Mouse (Mus musculus) limb, embryonic 12.5 days (tissue): ENCODE measurements around the gene Slc35c2. TPM values are rescaled to one million over a fixed set of nuclear protein-coding genes. Genes with fewer than 3 reads are reported as not detected.
A peak's percentile ranks its signal among the peaks of the same experiment; 100 is the strongest.

ENCODE experiments used
- ATAC-seq: fragments of 200-750 bp; cut with Nextera tagmentation; 2 replicates; pipeline ENCODE4 v1.8.0; 2017; ENCODE audit warnings: low read depth, moderate TSS enrichment; ENCODE audit not compliant: insufficient number of reproducible peaks, insufficient read depth, low FRiP score, low TSS enrichment
- H3K27ac ChIP-seq: fragments of 300-500 bp; sonication (generic); 2 replicates; pipeline ENCODE4 v1.5.1; 2016; ENCODE audit warnings: mild to moderate bottlenecking, moderate library complexity
- H3K27me3 ChIP-seq: fragments of 300-500 bp; sonication (generic); 2 replicates; pipeline ENCODE4 v1.6.1; 2016; ENCODE audit warnings: mild to moderate bottlenecking, moderate library complexity
- H3K36me3 ChIP-seq: fragments of 300-500 bp; sonication (generic); 2 replicates; pipeline ENCODE4 v1.6.1; 2016; ENCODE audit warnings: mild to moderate bottlenecking, moderate library complexity
- H3K4me1 ChIP-seq: fragments of 300-500 bp; sonication (generic); replicated peaks from 2 replicates; pipeline ENCODE4 v1.6.1; 2016
- H3K4me2 ChIP-seq: fragments of 300-500 bp; sonication (generic); 2 replicates; pipeline ENCODE4 v1.6.1; 2016; ENCODE audit warnings: mild to moderate bottlenecking, moderate library complexity
- H3K4me3 ChIP-seq: fragments of 300-500 bp; sonication (generic); replicated peaks from 2 replicates; pipeline ENCODE4 v1.5.1; 2016; ENCODE audit warnings: mild to moderate bottlenecking
- H3K9ac ChIP-seq: fragments of 300-500 bp; sonication (generic); replicated peaks from 2 replicates; pipeline ENCODE4 v1.6.1; 2016; ENCODE audit warnings: mild to moderate bottlenecking, moderate library complexity
- H3K9me3 ChIP-seq: fragments of 300-500 bp; sonication (generic); 2 replicates; pipeline ENCODE4 v1.6.1; 2016; ENCODE audit warnings: mild to moderate bottlenecking, moderate library complexity
- WGBS: fragments of 180-500 bp; shearing (Covaris S2); methylation state at CpG from one replicate; pipeline ENCODE4 v1.1.7; 2016; 5-methylcytosine and 5-hydroxymethylcytosine counted together
- polyA plus RNA-seq: library from polyadenylated mRNA; unstranded; fragments of >200 nt; fragmentation: Nextera tagmentation; extraction: Ambion mirVana; gene quantifications from 2 replicates; pipeline ENCODE4 v1.2.1, GENCODE M21; 2016

The Slc35c2 gene
- polyA plus RNA-seq, 1 experiment from 2014 or later = 48.3 TPM

DNA sequence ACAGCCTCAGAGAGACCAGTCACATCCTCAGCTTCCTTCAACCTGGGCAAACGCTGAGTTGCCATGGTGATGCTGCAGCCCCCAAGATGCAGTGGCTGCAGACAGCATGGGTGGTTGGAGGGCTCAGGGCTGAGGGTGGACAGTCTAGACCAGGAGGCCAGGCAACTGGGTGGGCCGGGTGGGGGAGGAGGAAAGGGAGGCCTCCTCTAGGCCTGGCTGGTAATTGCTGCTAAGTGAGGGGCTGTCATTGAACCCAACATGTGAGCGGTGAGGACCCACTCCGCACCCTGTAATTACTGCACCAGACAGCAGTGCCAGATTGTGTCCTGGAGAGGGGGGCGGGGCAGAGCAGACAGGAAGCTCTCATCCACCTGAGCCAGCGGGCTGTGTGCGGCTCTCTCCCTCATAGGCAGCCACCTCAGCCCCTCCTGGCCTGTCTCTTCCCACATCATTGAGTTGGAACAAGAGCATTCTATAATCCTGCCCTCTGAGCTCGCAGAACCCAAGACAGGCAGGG, 12.5 kb downstream of the Slc35c2 start:
- Histone ChIP-seq H3K27me3 (peaks cover 16% of the 10 kb centered on the region), H3K4me1 (peaks cover 36% of the 10 kb centered on the region), H3K4me2 (no peak overlapping the region), H3K27ac (0 out of 2 replicates have a peak overlapping the region, but pooled peaks have one; percentile 8), H3K9ac (no peak overlapping the region), H3K4me3 (no peak overlapping the region), H3K9me3 (no peaks in the 10 kb centered on the region), H3K36me3 (peaks cover 33% of the 10 kb centered on the region)
- WGBS = 31% methylated on average over 8 of the region's 8 CpGs
- 0 out of 2 replicates have a peak, but pooled peaks have one; percentile 38 for ATAC-seq

DNA sequence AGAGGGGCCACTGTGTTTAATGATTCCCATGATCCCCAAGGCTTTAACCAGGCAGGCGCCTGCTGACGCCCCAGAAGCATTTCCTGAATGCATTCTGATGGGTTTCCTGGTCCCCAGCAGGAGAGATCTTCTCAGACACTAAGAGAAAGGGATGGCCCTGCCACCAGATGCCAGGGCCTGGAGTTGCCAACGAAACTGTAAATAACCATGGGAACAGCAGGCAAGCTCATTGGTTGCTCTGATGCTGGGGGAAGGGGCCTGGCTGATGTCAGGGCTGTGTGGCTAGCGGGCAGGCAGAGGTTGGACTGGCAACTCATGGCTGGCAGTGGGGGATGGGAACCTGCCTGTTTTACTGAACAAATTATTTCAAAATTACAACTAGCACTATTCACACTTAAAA, 14.1 kb downstream of the Slc35c2 start:
- peaks cover 24% of the 10 kb centered on the region for H3K27me3 ChIP-seq
- H3K9ac ChIP-seq = no peak overlapping the region
- H3K4me2 ChIP-seq = no peak overlapping the region
- ATAC-seq = no peak
- no peaks in the 10 kb centered on the region for H3K9me3 ChIP-seq
- peaks cover 22% of the 10 kb centered on the region for H3K36me3 ChIP-seq
- H3K4me3 ChIP-seq = no peak overlapping the region
- peaks cover 36% of the 10 kb centered on the region for H3K4me1 ChIP-seq
- 37% methylated on average over 4 of the region's 4 CpGs for WGBS
- no peak overlapping the region for H3K27ac ChIP-seq

DNA sequence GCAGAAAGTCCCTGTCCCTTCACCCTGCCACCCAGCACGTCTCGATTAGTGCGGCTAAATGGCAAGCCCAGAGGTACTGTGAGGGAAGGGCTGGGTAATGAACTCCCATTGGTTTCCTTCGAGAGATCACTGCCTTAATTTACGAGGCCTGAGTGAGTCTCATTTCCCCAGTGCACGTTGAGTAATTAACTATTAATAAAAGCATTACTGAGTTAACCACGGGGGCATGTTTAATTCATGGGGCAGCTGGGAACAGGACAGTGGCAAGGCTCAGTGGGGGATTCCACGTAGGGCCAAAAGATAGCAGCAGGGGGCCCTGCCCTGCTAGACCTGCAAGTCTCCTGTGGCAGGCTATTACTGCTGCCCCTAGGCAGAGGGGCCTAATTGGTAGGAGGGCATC, 16.3 kb downstream of the Slc35c2 start:
- no peaks in the 10 kb centered on the region for H3K36me3 ChIP-seq
- whole genome bisulfite sequencing = 6% methylated on average over 8 of the region's 8 CpGs
- no peak overlapping the region for H3K27ac ChIP-seq
- H3K27me3 ChIP-seq = peaks cover 39% of the 10 kb centered on the region
- peaks cover 39% of the 10 kb centered on the region for H3K4me1 ChIP-seq
- ATAC-seq = no peak
- H3K4me3 ChIP-seq = no peak overlapping the region
- H3K9me3 ChIP-seq = no peaks in the 10 kb centered on the region
- 0 out of 2 replicates have a peak overlapping the region, but pooled peaks have one; percentile 5 for H3K9ac ChIP-seq
- H3K4me2 ChIP-seq = no peak overlapping the region

DNA sequence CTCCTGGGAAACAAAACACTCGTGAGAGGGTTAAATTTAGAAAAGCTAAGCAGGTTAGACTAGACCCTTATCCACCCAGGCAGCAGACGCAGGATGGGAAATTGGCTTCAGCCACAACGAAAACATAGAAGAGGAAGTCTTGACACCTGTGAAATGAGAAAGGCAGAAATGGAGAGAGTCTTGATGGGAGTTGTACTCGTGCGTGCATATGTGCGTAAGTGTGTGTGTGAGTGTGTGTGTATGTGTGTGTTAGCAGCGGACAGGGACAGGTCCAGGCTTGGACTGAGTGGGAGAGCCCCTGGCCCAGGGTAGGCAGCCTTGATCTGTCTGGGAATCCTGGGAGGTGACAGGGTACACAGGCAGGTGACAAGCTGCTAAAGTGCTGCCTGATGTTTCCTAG, 16.8 kb downstream of the Slc35c2 start:
- H3K27ac ChIP-seq = no peak overlapping the region
- H3K9ac ChIP-seq = 0 out of 2 replicates have a peak overlapping the region, but pooled peaks have one; percentile 5
- ATAC-seq = no peak
- H3K27me3 ChIP-seq = peaks cover 44% of the 10 kb centered on the region
- 55% methylated on average over 7 of the region's 7 CpGs for WGBS
- no peaks in the 10 kb centered on the region for H3K36me3 ChIP-seq
- H3K4me2 ChIP-seq = no peak overlapping the region
- H3K4me1 ChIP-seq = peaks cover 35% of the 10 kb centered on the region
- no peaks in the 10 kb centered on the region for H3K9me3 ChIP-seq
- no peak overlapping the region for H3K4me3 ChIP-seq

DNA sequence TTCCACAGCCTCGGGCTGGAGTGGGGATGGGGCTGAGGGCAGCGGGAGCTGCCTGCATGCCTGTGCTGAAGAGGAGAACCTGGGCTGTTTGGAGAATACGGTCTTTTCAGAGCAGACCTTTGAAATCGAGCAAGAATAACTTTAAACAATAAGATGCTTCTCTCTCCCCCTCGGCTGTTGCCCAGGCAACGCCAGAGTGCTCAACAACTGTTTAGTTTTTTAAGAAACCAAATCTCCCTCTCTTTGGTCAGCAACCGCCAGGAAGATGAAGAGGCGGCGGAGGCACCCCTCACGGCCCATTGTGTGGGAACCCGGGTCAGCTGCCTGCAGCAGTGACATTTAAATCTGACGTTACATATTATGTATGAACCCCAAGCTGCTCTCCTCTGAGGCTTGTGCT, 20.9 kb downstream of the Slc35c2 start:
- H3K4me1 ChIP-seq = peaks cover 16% of the 10 kb centered on the region
- ATAC-seq = no peak

DNA sequence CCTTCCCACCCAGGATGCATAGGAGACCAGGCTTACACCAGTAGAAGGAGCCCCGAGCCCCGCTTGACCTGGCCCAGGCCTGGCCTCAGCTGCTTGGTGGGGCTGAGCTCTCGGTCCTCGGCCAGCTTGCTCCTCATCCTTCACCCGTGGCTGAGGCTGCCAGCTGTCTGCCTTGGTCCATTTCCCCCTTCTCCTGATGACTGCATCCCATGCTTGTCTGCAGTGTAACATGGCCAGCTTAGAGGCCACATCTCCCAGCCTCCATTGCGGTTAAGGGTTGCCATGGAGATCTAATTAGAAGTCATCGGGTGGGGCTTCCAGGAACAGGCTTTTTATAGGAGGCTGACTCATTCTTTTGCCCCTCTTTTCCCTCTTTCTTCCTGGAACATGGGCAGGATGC, 23.8 kb downstream of the Slc35c2 start:
- H3K9me3 ChIP-seq = no peaks in the 10 kb centered on the region
- WGBS = 55% methylated on average over 7 of the region's 7 CpGs
- H3K36me3 ChIP-seq = no peaks in the 10 kb centered on the region
- no peak overlapping the region for H3K9ac ChIP-seq
- H3K4me2 ChIP-seq = no peak overlapping the region
- no peak for ATAC-seq
- H3K4me3 ChIP-seq = no peak overlapping the region
- H3K27ac ChIP-seq = no peak overlapping the region
- H3K4me1 ChIP-seq = peaks cover 7% of the 10 kb centered on the region; the same call in 1 of the 2 replicates
- H3K27me3 ChIP-seq = peaks cover 77% of the 10 kb centered on the region

More for the DNA sequence above, 20.9 kb downstream of the Slc35c2 start:
- no peak overlapping the region for H3K4me3 ChIP-seq
- H3K36me3 ChIP-seq = no peaks in the 10 kb centered on the region
- H3K27ac ChIP-seq = no peak overlapping the region
- H3K9me3 ChIP-seq = no peaks in the 10 kb centered on the region
- WGBS = 29% methylated on average over 12 of the region's 12 CpGs
- no peak overlapping the region for H3K9ac ChIP-seq
- H3K4me2 ChIP-seq = no peak overlapping the region
- H3K27me3 ChIP-seq = peaks cover 68% of the 10 kb centered on the region

DNA sequence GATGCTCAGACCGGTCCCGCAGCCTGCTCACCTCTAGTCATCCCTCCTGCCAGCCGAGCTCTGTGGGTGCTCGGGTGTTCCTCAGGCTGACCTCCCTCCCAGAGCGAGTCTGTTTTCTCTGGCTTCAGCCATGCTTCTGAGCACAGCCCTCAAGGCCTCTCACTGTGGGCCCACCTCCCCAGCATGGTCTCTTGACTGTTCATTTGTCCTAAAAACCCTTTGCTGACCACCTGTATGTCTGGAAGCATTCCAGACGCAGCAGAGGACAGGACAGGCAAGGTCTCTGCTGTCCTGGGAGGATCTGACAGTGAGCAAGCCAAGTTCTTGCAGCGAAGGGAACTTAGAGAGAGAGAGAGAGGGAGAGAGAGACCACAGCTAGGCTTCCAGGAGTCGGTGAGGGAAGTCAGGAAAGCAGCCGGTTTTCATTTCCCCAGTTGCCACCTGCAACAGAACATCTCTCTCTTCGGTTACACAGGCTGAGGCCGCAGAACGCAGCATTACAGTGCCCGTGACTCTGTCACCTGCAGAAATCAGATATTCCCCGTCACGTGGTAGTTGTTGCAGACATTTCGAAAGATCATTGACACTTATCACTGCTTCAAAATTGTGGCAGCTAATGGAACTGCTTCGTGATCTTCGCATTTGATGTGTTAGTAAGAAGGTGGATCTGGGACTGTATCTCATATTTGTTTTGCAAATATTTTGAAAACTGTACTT, 25.2 kb downstream of the Slc35c2 start:
- Histone ChIP-seq H3K27ac (no peak overlapping the region), H3K27me3 (peaks cover 80% of the 10 kb centered on the region), H3K4me2 (no peak overlapping the region), H3K4me3 (no peak overlapping the region), H3K4me1 (peaks cover 7% of the 10 kb centered on the region; the same call in 1 of the 2 replicates), H3K9ac (no peak overlapping the region), H3K36me3 (no peaks in the 10 kb centered on the region), H3K9me3 (no peaks in the 10 kb centered on the region)
- no peak for ATAC-seq
- 54% methylated on average over 18 of the region's 18 CpGs for WGBS

DNA sequence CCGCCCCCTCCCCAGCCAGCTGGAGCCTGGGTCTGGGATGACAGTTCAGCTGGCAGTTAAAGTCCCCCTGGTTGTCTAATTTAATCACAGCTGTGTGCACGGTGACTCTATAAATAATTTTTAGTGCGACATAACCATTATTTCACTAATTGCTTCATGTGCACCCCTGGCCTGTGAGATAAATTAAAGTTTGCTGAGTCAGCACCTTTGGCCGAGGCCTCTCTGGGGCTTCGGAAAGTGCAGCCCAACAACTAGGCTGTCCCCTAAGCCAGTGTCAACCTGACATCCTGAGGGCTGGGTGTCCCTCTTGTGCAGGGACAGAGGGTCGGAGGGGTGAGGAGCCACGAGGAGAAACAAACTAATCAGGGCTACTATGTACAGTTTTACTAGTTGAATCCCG, 27.8 kb downstream of the Slc35c2 start:
- no peak for ATAC-seq
- H3K27me3 ChIP-seq = peaks cover 84% of the 10 kb centered on the region

DNA sequence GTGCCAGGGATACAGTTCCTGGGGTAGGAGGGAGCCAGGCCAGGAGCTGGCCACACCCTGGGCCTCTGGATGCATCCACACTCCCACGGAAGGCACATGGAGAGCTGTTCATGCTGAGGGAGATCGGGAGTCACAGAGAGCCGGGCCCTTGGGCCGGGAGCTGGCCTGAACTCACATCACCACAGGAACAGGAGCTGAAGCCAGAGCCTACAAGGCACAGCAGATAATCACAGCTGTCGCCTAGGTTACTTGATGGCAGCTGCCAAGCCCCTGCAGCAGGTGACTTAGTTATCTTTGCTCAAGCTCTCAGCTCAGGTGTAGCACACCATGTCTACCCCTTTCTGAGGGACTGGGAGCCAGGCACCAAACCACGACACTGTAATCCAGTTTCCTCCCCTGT, 29.3 kb downstream of the Slc35c2 start:
- ATAC-seq = no peak
- H3K36me3 ChIP-seq = no peaks in the 10 kb centered on the region
- 80% methylated on average over 6 of the region's 6 CpGs for WGBS
- H3K4me2 ChIP-seq = no peak overlapping the region
- H3K9me3 ChIP-seq = no peaks in the 10 kb centered on the region
- no peak overlapping the region for H3K4me3 ChIP-seq
- H3K4me1 ChIP-seq = peaks cover 14% of the 10 kb centered on the region
- no peak overlapping the region for H3K9ac ChIP-seq
- no peak overlapping the region for H3K27ac ChIP-seq
- H3K27me3 ChIP-seq = peaks cover 89% of the 10 kb centered on the region

More for the DNA sequence above, 27.8 kb downstream of the Slc35c2 start:
- Histone ChIP-seq H3K4me3 (no peak overlapping the region), H3K4me2 (no peak overlapping the region), H3K4me1 (peaks cover 4% of the 10 kb centered on the region; the same call in 1 of the 2 replicates), H3K9ac (no peak overlapping the region; the same call in 1 of the 2 replicates), H3K27ac (no peak overlapping the region), H3K9me3 (no peaks in the 10 kb centered on the region), H3K36me3 (no peaks in the 10 kb centered on the region)
- 68% methylated on average over 8 of the region's 8 CpGs for WGBS

DNA sequence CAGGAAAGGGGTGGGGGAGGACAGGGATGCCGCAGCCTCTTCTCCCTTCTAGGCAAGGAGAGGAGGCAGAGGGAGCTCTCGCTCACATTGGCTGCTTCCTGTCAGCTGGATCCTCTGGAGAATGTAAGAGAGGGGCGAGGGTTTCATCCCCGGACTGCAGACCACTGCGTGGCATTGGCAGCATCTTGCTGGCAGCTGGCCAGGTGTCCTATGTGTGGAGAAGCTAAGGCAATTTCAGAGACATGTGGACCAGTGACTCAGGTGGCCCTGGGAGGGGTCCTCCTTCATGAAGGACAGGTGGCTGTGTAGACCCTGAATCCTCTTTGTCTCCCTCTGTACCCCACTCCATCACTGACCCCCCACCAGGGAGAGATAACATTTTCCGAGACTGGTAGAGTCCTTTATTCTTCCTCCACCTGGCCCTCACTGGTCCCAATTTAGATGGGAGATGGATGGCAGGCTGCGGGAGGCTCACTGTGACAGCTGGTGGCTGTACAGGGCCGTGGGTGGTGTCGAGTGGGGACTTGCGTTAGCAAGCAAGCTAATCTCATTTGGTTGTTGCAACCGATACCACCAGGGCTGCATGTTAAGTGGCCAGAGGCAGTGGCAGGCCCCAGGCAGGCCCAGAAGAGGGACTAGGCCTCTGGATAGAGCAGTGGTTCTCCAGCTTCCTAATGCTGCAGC, 30.4 kb downstream of the Slc35c2 start:
- Histone ChIP-seq H3K4me1 (peaks cover 12% of the 10 kb centered on the region), H3K36me3 (no peaks in the 10 kb centered on the region), H3K27ac (no peak overlapping the region), H3K9ac (no peak overlapping the region), H3K4me2 (no peak overlapping the region), H3K4me3 (no peak overlapping the region), H3K9me3 (no peaks in the 10 kb centered on the region), H3K27me3 (peaks cover 89% of the 10 kb centered on the region)
- ATAC-seq = no peak
- 50% methylated on average over 11 of the region's 11 CpGs for WGBS

DNA sequence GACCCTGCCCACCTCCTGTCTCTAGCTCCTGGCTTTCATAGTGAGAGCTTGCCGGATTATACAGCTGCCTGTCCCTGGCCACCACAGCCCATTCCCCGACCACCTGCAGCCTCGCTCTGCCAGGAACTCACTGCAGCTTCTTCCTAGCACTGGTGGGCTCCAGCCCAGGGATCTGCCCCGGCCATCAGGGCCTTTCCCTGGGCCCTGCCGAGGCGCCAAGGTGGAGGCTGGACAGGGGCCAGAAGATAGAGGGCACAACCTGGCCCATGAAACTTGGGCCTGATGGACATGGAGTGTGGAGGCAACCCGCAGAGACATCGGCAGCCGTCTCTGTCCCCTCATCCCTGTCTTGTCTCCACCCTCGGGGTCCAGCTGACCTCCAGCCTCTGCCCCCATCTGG, 31.5 kb downstream of the Slc35c2 start:
- no peak overlapping the region for H3K9ac ChIP-seq
- H3K27ac ChIP-seq = no peak overlapping the region
- WGBS = 58% methylated on average over 10 of the region's 10 CpGs
- no peaks in the 10 kb centered on the region for H3K9me3 ChIP-seq
- peaks cover 10% of the 10 kb centered on the region for H3K4me1 ChIP-seq
- ATAC-seq = no peak
- H3K27me3 ChIP-seq = peaks cover 87% of the 10 kb centered on the region
- no peaks in the 10 kb centered on the region for H3K36me3 ChIP-seq
- H3K4me2 ChIP-seq = no peak overlapping the region
- no peak overlapping the region for H3K4me3 ChIP-seq
